Mouse (Mus musculus): ENCODE measurements around the gene Zfp526.
"Not testable (repeated sequence)": the region's sequence is repeated elsewhere in the genome, so short reads cannot be mapped to it uniquely, and the experiment has no call there.

Zfp526 gene

GRCm38 (mm10) chr7:25243361-25243760, 22.1 kb downstream of the Zfp526 start:
- no peak for DNase-seq

- DNase-seq: no peak
These were observed 23.5 kb downstream of the Zfp526 start for GRCm38 (mm10) chr7:25244562-25245369.

DNA sequence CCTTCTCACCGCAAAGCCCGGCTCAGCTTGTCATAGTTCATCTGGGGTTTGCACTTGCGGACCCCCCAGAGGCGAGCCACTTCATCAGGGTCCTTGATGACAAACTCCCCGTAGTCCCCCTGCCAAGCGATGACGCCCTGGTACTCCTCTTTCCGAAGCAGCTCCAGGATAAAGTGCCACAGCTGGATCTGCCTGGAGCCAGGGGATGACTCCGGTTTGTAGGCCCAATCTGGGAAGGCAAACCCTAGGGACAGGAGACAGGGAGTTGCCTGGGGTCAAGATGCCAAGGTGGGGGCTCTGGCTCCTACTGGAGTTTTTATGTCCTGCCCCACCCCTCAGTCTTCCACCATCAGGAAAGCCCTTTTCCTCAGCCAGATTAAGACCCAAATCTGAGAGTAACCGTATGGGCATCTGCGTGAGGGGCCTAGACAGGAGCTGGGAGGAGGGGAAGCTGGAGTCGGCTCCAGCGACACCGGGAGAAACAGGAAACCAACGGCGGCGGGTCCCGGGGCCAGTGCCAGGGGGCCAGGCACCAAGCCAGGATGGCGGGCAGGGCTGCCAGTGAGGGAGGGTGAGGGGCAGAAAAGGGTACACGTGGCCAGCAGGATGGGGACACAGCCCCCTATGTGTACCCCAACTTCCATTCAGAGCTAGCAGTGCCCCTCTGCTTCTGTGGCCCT, 25.0 kb downstream of the Zfp526 start:
- peak; percentile 76 for DNase-seq

DNA sequence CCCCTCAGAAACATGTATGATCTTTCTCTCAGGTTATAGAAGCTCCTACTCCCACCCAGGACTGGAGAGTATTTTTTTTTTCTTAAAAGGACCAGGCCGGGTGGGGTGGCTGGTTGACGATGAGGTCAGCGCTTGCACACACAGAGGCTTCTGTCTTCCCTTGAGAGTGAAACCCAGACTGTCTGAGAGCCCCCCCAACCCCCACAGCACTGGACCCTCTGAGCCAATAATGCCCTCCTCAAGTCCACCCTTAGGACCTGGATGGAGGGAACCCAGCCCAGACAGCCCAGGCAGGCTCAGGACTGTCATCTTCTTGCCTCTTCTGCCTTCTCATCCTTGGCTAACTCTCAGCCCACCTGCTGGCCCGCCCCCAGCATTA, 25.5 kb downstream of the Zfp526 start:
- DNase-seq: peak; percentile 34

DNA sequence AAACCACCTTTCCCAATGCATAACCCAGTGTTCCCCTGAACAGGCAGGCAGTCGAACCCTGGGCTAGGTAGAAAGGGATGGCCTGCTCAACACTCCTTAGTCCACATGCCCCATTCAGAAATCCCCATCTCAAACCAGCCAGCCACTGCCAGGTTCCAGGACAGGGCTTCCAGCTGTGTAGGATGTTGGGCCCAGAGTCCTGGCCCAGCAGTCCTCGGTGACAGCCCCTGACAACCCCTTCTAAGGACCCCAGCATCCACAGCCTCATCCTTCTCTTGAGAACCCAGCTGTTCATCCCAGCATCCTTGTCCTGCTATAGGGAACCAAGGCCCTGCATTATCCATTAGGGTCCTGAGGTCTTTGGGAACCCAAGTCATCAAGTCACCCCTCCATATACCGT, 26.3 kb downstream of the Zfp526 start:
- no peak for DNase-seq

GRCm38 (mm10) chr7:25248018-25248647, 26.9 kb downstream of the Zfp526 start:
- peak; percentile 42 for DNase-seq

GRCm38 (mm10) chr7:25248846-25249313, 27.7 kb downstream of the Zfp526 start:
- DNase-seq: no peak

GRCm38 (mm10) chr7:25249314-25250140, 28.3 kb downstream of the Zfp526 start:
- DNase-seq: peak; percentile 85

DNA sequence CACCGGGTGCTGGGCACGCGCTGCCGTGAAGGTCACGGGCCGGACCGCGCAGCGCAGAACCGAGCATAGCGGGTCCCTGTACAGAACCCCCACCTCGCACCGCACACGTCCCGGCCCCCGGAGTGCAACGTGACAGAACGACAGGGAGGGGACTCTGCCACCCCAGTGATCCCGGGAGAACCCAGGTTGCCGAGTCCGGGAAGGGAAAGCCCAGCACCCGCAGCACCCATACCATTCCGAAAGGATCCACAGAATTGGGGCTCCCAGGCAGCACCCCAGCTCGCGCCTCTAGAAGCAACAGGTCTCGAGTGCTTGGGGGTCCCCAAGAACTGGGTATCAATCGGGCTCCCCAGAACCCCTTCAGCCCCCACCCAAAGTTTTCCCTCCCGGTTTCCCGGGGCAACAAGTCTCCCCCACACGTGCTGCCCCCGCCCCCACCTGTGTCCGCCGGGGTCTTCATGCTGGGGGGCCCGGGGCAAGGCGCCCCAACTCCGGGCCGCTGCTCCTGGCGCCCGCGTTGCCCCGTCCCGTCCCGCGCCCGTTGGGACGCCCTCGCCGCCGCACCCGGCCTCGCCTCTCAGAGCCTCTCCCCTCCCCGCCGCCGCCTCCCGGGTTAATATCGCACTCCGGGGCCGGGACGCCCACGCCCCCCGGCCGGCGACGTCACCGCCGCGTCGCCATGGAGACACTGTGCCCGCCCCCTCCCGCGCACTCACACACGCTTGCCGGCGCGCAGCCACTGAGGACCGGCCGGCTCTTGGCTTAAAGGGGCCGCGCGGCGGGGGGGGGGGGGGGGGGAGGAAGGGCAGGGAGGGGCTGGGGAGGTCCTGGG, 29.1 kb downstream of the Zfp526 start, which contains the start of gene Erf:
TSS of gene Erf (minus strand) at position 621 of the 832 bp plus-strand sequence.
- peak; percentile 96 for DNase-seq

DNA sequence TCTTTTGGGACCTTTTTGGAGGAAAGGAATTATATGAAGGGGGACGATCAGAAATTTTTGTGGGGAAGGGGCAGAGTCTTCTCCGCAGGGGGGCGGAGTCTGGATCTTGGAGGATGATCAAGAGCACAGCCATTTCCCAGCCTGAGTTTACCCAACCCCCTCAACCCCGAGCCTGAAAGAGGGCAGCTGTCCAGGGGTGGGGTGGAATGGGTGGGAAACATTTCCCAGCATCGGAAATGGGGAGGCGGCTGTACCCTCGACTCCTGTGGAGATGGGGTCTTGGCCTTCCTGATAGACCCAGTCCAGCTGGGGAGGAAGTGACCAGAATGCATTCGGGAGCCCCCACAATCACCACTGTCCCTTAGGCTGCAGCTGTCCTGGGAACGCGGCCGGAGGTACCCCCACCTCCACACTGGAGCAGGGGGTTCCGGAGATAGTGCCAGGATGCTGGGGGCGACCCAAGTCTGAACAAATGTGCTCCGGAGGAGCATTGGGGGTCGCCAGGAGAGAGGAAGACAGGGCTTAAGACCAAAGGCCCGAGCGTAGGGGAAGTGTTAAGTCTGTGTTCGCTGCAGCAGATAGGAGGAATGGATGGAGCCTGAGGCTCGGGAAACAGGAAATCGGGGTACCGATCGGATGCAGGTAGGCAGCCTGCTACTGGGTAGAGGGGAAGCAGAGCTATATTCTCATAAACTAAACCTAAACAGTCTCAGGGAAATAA, 30.0 kb downstream of the Zfp526 start:
- DNase-seq: peak; percentile 74

GRCm38 (mm10) chr7:25251822-25252221, 30.6 kb downstream of the Zfp526 start:
- peak; percentile 23 for DNase-seq

DNA sequence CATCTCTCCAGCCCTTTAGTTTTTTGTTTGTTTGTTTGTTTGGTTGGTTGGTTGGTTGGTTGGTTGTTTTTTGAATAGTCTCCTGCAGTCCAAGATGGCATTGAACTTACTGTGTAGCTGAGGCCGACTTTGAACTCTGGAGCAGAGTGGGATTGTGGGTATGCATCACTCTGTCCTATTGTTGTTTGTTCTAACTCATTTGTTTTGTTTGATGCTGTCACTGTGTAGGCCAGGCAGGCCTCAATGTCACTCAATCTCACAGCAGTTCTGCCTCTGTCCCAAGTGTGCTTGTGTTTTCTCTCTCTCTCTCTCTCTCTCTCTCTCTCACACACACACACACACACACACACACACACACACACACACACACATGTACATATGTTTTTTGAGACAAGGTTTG, 40.7 kb downstream of the Zfp526 start:
- DNase-seq: no peak

GRCm38 (mm10) chr7:25263968-25264870, 43.0 kb downstream of the Zfp526 start:
- no peak for DNase-seq

DNA sequence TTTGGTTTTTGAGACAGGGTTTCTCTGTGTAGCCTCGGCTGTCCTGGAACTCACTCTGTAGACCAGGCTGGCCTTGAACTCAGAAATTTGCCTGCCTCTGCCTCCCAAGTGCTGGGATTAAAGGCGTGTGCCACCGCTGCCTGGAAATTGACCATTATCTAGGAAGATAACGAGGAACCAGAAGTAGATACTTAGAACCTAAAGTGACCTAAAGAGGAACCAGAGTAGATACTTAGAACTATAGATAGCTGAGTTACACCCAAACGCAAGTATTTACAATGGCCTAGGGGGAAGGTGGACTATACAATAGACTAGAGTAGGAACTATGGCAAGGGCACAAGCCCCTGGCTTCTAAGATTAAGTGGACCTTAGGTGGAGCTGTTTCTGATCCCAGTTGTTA, 44.5 kb downstream of the Zfp526 start:
- not testable (repeated sequence) for DNase-seq

GRCm38 (mm10) chr7:25266180-25266962, 45.1 kb downstream of the Zfp526 start:
- no peak for DNase-seq

DNA sequence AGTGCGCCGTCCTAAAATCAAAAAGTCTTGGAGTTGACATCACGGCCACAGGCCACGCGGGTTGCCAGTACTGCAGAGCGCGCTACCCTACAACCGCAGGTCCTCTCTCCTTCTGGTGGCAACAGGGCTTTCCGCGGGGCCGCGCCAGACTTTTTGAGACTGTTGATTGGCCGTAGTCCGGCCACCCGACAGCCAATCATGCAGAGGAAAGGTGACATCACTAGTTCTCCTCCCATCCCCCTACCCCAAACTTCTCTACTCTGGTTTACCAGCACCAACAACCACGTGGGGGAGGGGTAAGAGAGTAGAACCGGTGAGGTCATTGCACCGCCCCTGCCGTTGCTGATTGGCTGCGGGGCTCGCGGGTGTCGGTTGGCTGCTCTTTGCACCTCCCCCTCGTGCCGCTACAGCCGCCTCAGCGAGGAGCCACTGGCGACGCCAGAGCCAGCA, 46.1 kb downstream of the Zfp526 start, which contains the start of gene Cic:
TSS of gene Cic (plus strand) at position 404 of the 450 bp plus-strand sequence.
- DNase-seq: peak; percentile 100

- DNase-seq: peak; percentile 100
These were observed 46.7 kb downstream of the Zfp526 start for GRCm38 (mm10) chr7:25267751-25268463.

- DNase-seq: no peak
These were observed 47.4 kb downstream of the Zfp526 start for GRCm38 (mm10) chr7:25268588-25268987.
